Mouse (Mus musculus): ENCODE results near the gene Trir. TPM values are rescaled to one million over a fixed set of nuclear protein-coding genes. Genes with fewer than 3 reads are reported as not detected.

The Trir gene
- total and polyA plus RNA-seq, 2 experiments from 2014 or later = 161 to 338 TPM

DNA sequence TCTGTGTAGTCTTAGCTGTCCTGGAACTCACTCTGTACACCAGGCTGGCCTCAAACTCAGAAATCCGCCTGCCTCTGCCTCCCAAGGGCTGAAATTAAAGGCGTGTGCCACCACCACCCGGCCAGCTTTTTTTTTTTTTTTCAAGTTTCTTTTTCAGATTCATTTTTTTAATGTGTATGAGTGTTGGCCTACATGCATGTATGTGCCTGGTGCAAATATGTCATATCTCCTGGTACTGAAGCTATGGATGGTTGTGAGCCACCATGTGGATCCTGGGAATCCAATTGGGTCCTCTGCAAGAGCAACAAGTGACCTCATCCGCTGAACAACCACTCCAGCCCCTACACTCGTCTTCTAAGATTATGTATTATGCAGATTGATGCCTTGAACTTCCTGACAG lies 39.2 kb upstream of the Trir start:
- Histone ChIP-seq H3K9ac (no peak overlapping the region), H3K4me2 (ENCODE audit: low read depth) (no peak overlapping the region), H3K4me1 (ENCODE audit: insufficient read depth) (peaks cover 21% of the 10 kb centered on the region), H3K4me3 (ENCODE audit: low read depth, low read length) (no peak overlapping the region), H3K27ac (ENCODE audit: low read depth, low read length) (no peak overlapping the region), H3K9me3 (ENCODE audit: low read length) (no peaks in the 10 kb centered on the region), H3K27me3 (ENCODE audit: insufficient read depth, low read length) (no peaks in the 10 kb centered on the region; the same call in 1 of the 2 replicates), H3K36me3 (ENCODE audit: insufficient read depth) (no peaks in the 10 kb centered on the region)
- DNase-seq = no peak
- no peak for TF ChIP-seq CTCF (IDR thresholded peaks at IDR 0.05; ENCODE audit: low read depth)
- ATAC-seq = no peak
- WGBS = 85% methylated on average over 5 of the region's 5 CpGs

DNA sequence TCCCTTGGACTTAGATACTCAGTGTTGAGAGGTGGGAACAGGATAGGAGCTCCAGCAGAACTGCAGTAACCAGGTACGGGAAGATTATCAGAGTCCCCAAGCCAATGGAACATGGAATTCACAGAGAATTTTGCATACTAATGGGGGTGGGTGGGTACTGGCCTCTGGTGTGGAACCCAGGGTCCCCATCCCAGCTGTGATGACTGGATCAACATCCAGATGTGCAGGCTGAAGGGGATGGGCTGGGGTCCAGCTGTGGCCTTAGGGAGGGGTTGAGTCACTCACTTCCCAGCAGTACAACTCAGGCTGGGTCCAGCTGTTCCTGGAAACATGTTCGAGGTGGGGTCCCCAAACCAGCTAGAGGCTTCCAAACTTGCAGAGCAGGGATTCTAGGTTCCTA lies 38.7 kb upstream of the Trir start:
- H3K4me1 ChIP-seq (ENCODE audit: insufficient read depth) = peaks cover 21% of the 10 kb centered on the region
- ATAC-seq = no peak
- H3K4me3 ChIP-seq (ENCODE audit: low read depth, low read length) = no peak overlapping the region
- no peaks in the 10 kb centered on the region for H3K9me3 ChIP-seq (ENCODE audit: low read length)
- no peak for TF ChIP-seq CTCF (IDR thresholded peaks at IDR 0.05; ENCODE audit: low read depth)
- no peaks in the 10 kb centered on the region for H3K36me3 ChIP-seq (ENCODE audit: insufficient read depth)
- H3K27ac ChIP-seq (ENCODE audit: low read depth, low read length) = no peak overlapping the region
- no peak overlapping the region for H3K4me2 ChIP-seq (ENCODE audit: low read depth)
- DNase-seq = no peak
- H3K9ac ChIP-seq = no peak overlapping the region
- 76% methylated on average over 2 of the region's 2 CpGs for WGBS
- no peaks in the 10 kb centered on the region; the same call in 1 of the 2 replicates for H3K27me3 ChIP-seq (ENCODE audit: insufficient read depth, low read length)

DNA sequence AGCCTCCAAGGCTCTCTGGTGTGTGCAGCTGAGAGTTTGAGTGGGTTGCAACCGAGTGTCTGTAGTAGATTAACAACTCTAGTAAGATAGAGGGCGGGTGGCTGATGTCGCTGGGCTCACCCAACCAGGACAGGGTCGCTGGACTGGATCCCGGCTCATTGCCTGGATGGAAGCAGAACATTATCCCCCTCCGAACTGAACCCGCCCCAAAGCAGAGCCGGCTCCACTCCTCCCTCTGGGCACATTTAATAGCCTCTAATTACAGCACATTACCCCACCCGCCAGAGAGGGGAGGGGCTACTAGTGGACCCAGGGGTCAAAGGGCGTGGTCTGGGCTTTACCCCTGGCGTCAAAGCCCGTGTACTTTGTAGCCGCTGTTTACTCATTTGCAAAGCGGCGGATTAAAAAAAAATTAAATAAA lies 37.3 kb upstream of the Trir start:
- no peak for DNase-seq
- Histone ChIP-seq H3K27ac (ENCODE audit: low read depth, low read length) (no peak overlapping the region), H3K4me2 (ENCODE audit: low read depth) (peak overlapping the region; percentile 92), H3K27me3 (ENCODE audit: insufficient read depth, low read length) (no peaks in the 10 kb centered on the region; the same call in 1 of the 2 replicates), H3K36me3 (ENCODE audit: insufficient read depth) (no peaks in the 10 kb centered on the region), H3K4me1 (ENCODE audit: insufficient read depth) (peaks cover 21% of the 10 kb centered on the region), H3K4me3 (ENCODE audit: low read depth, low read length) (peak overlapping the region; percentile 69; the same call in 1 of the 2 replicates), H3K9ac (no peak overlapping the region), H3K9me3 (ENCODE audit: low read length) (no peaks in the 10 kb centered on the region)
- WGBS = 12% methylated on average over 15 of the region's 15 CpGs
- no peak for TF ChIP-seq CTCF (IDR thresholded peaks at IDR 0.05; ENCODE audit: low read depth)
- no peak for ATAC-seq

- Histone ChIP-seq H3K4me3 (ENCODE audit: low read depth, low read length) (peak overlapping the region; percentile 69), H3K9me3 (ENCODE audit: low read length) (no peaks in the 10 kb centered on the region), H3K4me1 (ENCODE audit: insufficient read depth) (peaks cover 18% of the 10 kb centered on the region), H3K9ac (peak overlapping the region; percentile 85), H3K4me2 (ENCODE audit: low read depth) (peak overlapping the region; percentile 92), H3K27me3 (ENCODE audit: insufficient read depth, low read length) (no peaks in the 10 kb centered on the region; the same call in 1 of the 2 replicates), H3K36me3 (ENCODE audit: insufficient read depth) (no peaks in the 10 kb centered on the region), H3K27ac (ENCODE audit: low read depth, low read length) (peak overlapping the region; percentile 87)
- peak; percentile 89 for TF ChIP-seq CTCF (IDR thresholded peaks at IDR 0.05; ENCODE audit: low read depth)
- peak; percentile 94 for DNase-seq
- ATAC-seq = peak; percentile 64
- 0% methylated on average over 15 of the region's 15 CpGs for WGBS
These were observed 36.8 kb upstream of the Trir start for GRCm38 (mm10) chr8:84989810-84990209.

GRCm38 (mm10) chr8:84990349-84990748 lies 36.3 kb upstream of the Trir start, which contains the start of gene Hook2:
Gene Hook2 (plus strand): TSS chr8:84990603.
- TF ChIP-seq CTCF (IDR thresholded peaks at IDR 0.05; ENCODE audit: low read depth) = peak; percentile 98
- ATAC-seq = peak; percentile 87
- 6% methylated on average over 28 of the region's 28 CpGs for WGBS

GRCm38 (mm10) chr8:84990836-84991235 lies 35.8 kb upstream of the Trir start:
- no peaks in the 10 kb centered on the region for H3K36me3 ChIP-seq (ENCODE audit: insufficient read depth)
- peak overlapping the region; percentile 70 for H3K27ac ChIP-seq (ENCODE audit: low read depth, low read length)
- peak overlapping the region; percentile 69 for H3K4me3 ChIP-seq (ENCODE audit: low read depth, low read length)
- peak; percentile 21 for ATAC-seq
- no peak for TF ChIP-seq CTCF (IDR thresholded peaks at IDR 0.05; ENCODE audit: low read depth)
- H3K9ac ChIP-seq = peak overlapping the region; percentile 85
- H3K4me1 ChIP-seq (ENCODE audit: insufficient read depth) = peaks cover 11% of the 10 kb centered on the region
- H3K9me3 ChIP-seq (ENCODE audit: low read length) = no peaks in the 10 kb centered on the region
- WGBS = 5% methylated on average over 15 of the region's 15 CpGs
- DNase-seq = peak; percentile 55
- peak overlapping the region; percentile 92 for H3K4me2 ChIP-seq (ENCODE audit: low read depth)
- H3K27me3 ChIP-seq (ENCODE audit: insufficient read depth, low read length) = no peaks in the 10 kb centered on the region; the same call in 1 of the 2 replicates

More at GRCm38 (mm10) chr8:84990349-84990748, 36.3 kb upstream of the Trir start, which contains the start of gene Hook2:
- Histone ChIP-seq H3K4me1 (ENCODE audit: insufficient read depth) (peaks cover 13% of the 10 kb centered on the region), H3K9me3 (ENCODE audit: low read length) (no peaks in the 10 kb centered on the region), H3K36me3 (ENCODE audit: insufficient read depth) (no peaks in the 10 kb centered on the region), H3K9ac (peak within 1 kb of the TSS; percentile 85), H3K27me3 (ENCODE audit: insufficient read depth, low read length) (no peaks in the 10 kb centered on the region; the same call in 1 of the 2 replicates), H3K27ac (ENCODE audit: low read depth, low read length) (peak within 1 kb of the TSS; percentile 87), H3K4me3 (ENCODE audit: low read depth, low read length) (peak within 1 kb of the TSS; percentile 69), H3K4me2 (ENCODE audit: low read depth) (peak within 1 kb of the TSS; percentile 92)
- DNase-seq = peak; percentile 98

DNA sequence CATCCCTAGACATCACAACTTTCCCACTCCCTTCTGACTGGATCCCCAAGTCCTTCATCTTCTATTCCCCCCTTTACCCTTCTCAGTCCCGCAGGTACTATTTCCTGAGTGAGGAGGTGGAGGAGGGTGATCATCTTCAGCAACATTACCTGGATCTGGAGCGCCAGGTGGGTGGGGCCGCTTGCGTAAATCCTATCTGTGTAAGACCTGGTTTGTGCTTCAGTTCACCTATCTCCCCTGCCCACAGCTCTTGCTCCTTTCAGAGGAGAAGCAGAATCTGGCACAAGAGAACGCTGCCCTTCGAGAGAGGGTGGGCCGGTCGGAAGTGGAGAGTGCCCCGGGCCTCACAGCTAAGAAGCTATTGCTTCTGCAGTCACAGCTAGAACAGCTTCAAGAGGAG lies 32.2 kb upstream of the Trir start:
- H3K4me1 ChIP-seq (ENCODE audit: insufficient read depth) = peaks cover 10% of the 10 kb centered on the region
- no peak overlapping the region for H3K27ac ChIP-seq (ENCODE audit: low read depth, low read length)
- no peaks in the 10 kb centered on the region for H3K9me3 ChIP-seq (ENCODE audit: low read length)
- H3K4me3 ChIP-seq (ENCODE audit: low read depth, low read length) = no peak overlapping the region
- no peak for TF ChIP-seq CTCF (IDR thresholded peaks at IDR 0.05; ENCODE audit: low read depth)
- 96% methylated on average over 9 of the region's 9 CpGs for WGBS
- DNase-seq = no peak
- no peak overlapping the region for H3K9ac ChIP-seq
- 0 out of 2 replicates have a peak, but pooled peaks cover 3% of the 10 kb centered on the region for H3K36me3 ChIP-seq (ENCODE audit: insufficient read depth)
- no peak for ATAC-seq
- H3K27me3 ChIP-seq (ENCODE audit: insufficient read depth, low read length) = no peaks in the 10 kb centered on the region
- no peak overlapping the region for H3K4me2 ChIP-seq (ENCODE audit: low read depth)

Measured in forebrain, postnatal 0 days (tissue).